Mouse (Mus musculus): Measurements from ENCODE around the gene Rtn4rl1.

DNA sequence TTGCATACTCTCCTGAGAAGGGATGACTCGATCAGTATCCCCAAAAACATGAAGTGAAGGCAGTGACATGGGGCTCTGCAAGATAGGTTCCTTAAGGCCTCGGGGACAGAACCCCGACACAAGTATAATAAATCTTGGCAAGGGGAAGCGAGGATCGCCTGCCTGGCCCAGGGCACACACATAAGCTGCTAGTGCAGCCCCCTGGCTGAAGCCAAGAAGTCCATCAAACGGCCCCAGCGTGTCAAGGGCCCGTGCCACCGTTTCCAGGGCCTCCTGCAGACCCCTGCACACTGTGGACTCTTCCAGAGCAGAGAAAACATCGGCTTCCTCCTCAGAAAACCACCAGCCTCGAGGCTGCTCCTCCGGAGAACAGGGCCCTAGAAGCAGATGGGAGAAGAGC lies 15.6 kb upstream of the Rtn4rl1 start:
- TF ChIP-seq EP300 (IDR thresholded peaks at IDR 0.05; ENCODE audit: insufficient read depth, low read depth, low read length), result no peak
- TF ChIP-seq POLR2A (IDR thresholded peaks at IDR 0.05; ENCODE audit: insufficient read depth, low read length), result no peak
